Mouse (Mus musculus): Measurements from ENCODE around the gene Cherp. TPM values are rescaled to one million over a fixed set of nuclear protein-coding genes. Genes with fewer than 3 reads are reported as not detected.
A peak's percentile ranks its signal among the peaks of the same experiment; 100 is the strongest.

The Cherp gene
- polyA plus RNA-seq, 1 experiment from 2014 or later, result 54.3 TPM

Small RNAs within 50 kb of the gene (microRNA-seq; reads per million reads assigned to microRNA genes)
- 1.8 reads per million, percentile 8 among the genes with 10 or more reads in this experiment for gene Mir7068

Other genes starting within 250 kb of the Cherp start
- gene Ap1m1, start 235.2 kb downstream of the Cherp start, polyA plus RNA-seq (2014; fragmentation: Nextera tagmentation; extraction: Ambion mirVana), result 235 and 260 TPM in 2 replicates
- gene Gm10282, start 170.0 kb downstream of the Cherp start, polyA plus RNA-seq (2014; fragmentation: Nextera tagmentation; extraction: Ambion mirVana), result 13.6 and 18.2 TPM in 2 replicates
- 3.1 and 5.7 TPM in 2 replicates for gene Klf2, start 156.2 kb downstream of the Cherp start, polyA plus RNA-seq (2014; fragmentation: Nextera tagmentation; extraction: Ambion mirVana)
- 60.8 and 72.5 TPM in 2 replicates for gene Eps15l1, start 53.8 kb downstream of the Cherp start, polyA plus RNA-seq (2014; fragmentation: Nextera tagmentation; extraction: Ambion mirVana)
- gene Calr3, start 31.4 kb downstream of the Cherp start, polyA plus RNA-seq (2014; fragmentation: Nextera tagmentation; extraction: Ambion mirVana), result 0.86 and 1.1 TPM in 2 replicates
- gene 1700030K09Rik, start 31.3 kb downstream of the Cherp start, polyA plus RNA-seq (2014; fragmentation: Nextera tagmentation; extraction: Ambion mirVana), result 12.6 and 17.0 TPM in 2 replicates
- gene Slc35e1, start 17.4 kb upstream of the Cherp start, polyA plus RNA-seq (2014; fragmentation: Nextera tagmentation; extraction: Ambion mirVana), result 9.7 and 10.0 TPM in 2 replicates
- 14.3 and 16.4 TPM in 2 replicates for gene Med26, start 73.0 kb upstream of the Cherp start, polyA plus RNA-seq (2014; fragmentation: Nextera tagmentation; extraction: Ambion mirVana)
- gene Smim7, start 95.9 kb upstream of the Cherp start, polyA plus RNA-seq (2014; fragmentation: Nextera tagmentation; extraction: Ambion mirVana), result 142 and 150 TPM in 2 replicates
- gene Tmem38a, start 96.8 kb upstream of the Cherp start, polyA plus RNA-seq (2014; fragmentation: Nextera tagmentation; extraction: Ambion mirVana), result 21.1 and 21.5 TPM in 2 replicates
- 1.00 and 1.1 TPM in 2 replicates for gene Nwd1, start 171.5 kb upstream of the Cherp start, polyA plus RNA-seq (2014; fragmentation: Nextera tagmentation; extraction: Ambion mirVana)
- gene Sin3b, start 248.1 kb upstream of the Cherp start, polyA plus RNA-seq (2014; fragmentation: Nextera tagmentation; extraction: Ambion mirVana), result 191 and 211 TPM in 2 replicates

Data from midbrain, embryonic 14.5 days (tissue).